Mouse (Mus musculus): ENCODE data around the gene Zfand6. TPM values are rescaled to one million over a fixed set of nuclear protein-coding genes. Genes with fewer than 3 reads are reported as not detected.

Gene Zfand6
- total RNA-seq (2021) = 100 to 1,000 TPM in 1 of 2 experiments, 10 to 100 TPM in 1; 95.5 to 102 TPM
- long read RNA-seq, experiment 1, transcript Zfand6-202 (7 exons, 1,538 nt) = minor isoform, 14 of 121 reads
- long read RNA-seq, experiment 1, transcript Zfand6-208 (7 exons, 2,955 nt) = major isoform, 61 of 121 reads
- long read RNA-seq, experiment 1, partial matches to known transcripts = 3 of 121 reads
- long read RNA-seq, experiment 1, other reads (novel, unspliced or antisense) = 37 of 121 reads
- long read RNA-seq, experiment 2, transcript Zfand6-202 (7 exons, 1,538 nt) = minor isoform, 13 of 126 reads
- long read RNA-seq, experiment 2, transcript Zfand6-208 (7 exons, 2,955 nt) = major isoform, 69 of 126 reads
- long read RNA-seq, experiment 2, partial matches to known transcripts = 3 of 126 reads
- long read RNA-seq, experiment 2, other reads (novel, unspliced or antisense) = 34 of 126 reads

DNA sequence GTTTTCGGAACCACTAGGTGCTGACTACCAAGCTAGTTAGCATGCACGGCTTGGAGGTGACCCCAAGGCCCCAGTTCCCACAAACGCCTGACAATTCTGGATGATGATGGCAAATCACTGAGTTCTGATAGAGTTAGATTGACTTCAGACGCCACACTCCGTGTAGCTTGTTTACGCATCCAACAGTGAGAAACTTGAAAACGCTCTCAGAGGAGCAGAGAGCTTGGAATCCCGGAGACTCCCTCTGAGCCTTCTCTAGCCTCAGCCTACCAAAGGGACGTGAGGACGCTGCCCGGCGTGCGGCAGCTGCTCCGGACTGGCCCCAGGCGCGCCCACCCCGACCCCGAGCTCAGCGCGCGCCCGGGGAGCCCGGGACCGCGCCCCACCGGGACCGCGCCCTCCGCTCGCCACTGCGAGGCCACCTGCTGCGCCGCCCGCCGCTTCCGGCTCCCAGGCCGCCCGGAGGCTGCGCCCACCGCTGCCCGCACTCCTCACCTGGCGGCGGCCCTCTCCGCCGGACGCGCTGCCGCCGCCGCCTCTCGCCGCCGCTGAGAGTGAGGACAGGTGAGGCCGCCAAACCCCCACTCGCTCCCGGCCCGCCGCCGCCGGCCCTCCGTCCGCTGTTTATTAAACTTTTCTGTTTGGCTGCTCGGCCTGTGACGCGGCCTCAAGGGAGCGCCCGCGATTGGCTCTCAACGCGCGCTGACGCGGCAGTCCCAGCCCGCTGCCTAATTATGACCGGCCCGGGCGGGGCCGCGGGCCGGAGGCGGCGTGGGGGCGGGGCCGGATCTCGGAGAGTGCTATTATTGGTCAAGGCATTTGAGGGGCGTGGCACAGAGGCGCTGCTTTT lies at the start of gene Zfand6:
TSS of gene Zfand6 (minus strand) at position 709 of the 850 bp plus-strand sequence.
- peak; percentile 97 to 98 for DNase-seq (ENCODE audit: low spot score in 2 of 2)

DNA sequence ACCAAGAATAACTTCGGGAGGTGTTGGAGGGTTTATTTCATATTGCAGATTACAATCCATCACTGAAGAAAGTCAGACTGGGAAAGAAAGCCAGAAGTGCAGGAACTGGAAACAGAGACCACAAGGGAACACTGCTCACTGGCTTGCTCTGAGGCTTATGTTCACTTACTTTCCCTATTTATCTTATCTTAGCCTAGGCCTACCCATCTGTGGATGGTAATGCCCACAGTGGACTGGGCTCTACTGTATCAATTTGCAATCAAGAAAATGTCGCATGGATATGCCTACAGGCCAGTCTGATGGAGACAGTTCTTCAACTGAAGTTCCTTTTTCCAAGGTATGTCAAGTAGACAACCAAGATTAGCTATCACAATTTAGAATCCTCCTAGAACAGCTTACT lies 47.0 kb upstream of the Zfand6 start:
- no peak for DNase-seq (ENCODE audit: low spot score in 2 of 2)

DNA sequence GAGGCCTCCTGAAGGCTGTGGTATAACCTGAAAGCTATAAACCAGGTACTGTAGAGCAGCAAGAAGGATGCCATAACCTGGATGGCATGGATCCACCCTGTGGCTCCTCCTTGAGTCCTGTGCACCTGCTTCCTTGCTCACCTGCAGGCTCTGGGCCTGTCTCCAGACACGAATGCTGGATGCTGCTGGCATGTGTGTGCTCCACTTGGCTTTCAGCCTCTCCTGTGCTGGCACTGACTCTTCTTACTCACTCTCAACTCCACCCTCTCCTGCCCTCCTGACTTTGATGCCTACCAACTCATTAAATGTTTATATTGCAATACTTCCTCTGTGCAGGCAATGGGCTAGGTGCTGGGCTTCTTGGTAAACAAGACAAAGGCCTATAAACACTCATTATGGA lies 43.3 kb upstream of the Zfand6 start:
- DNase-seq (ENCODE audit: low spot score in 2 of 2) = no peak

DNA sequence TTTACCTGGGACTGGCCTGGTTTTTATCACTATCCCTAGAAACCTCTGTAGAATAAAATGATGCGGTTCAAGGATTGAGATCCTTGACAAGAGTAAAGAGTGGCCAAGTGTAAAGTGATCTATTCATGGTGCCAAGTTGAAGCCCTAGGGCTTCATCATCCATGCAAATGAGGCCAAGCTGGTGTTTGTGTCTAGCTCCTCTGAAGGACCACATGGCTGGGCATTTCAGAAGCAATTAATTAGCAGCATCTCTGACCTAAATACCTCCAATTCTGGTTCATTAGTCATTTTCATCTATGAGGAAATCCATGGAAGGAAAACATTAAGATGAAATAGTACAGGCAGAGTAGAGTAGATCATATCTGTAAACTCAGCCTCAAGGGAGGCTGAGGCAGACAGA lies 42.3 kb upstream of the Zfand6 start:
- DNase-seq (ENCODE audit: low spot score in 2 of 2) = no peak

DNA sequence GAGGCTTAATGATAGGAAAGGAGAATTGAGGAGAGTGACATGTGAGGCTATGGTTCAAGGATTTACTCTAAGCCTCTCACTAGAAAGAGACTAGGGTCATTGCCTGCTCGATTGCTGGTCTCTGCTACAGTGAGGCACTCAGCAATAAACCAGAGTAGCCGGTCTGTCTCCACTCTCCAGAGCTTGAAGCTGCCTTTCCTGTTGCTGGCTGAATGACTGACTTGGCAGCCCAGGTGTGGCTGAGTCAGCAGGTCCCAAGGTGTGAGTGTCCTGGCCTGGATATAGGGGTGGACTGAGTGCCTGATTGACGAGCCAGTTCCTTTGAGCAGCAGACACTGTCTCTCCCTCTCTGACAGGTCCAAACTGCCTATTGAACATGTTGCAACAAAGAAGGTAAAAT lies 41.3 kb upstream of the Zfand6 start:
- DNase-seq (ENCODE audit: low spot score in 2 of 2) = no peak

DNA sequence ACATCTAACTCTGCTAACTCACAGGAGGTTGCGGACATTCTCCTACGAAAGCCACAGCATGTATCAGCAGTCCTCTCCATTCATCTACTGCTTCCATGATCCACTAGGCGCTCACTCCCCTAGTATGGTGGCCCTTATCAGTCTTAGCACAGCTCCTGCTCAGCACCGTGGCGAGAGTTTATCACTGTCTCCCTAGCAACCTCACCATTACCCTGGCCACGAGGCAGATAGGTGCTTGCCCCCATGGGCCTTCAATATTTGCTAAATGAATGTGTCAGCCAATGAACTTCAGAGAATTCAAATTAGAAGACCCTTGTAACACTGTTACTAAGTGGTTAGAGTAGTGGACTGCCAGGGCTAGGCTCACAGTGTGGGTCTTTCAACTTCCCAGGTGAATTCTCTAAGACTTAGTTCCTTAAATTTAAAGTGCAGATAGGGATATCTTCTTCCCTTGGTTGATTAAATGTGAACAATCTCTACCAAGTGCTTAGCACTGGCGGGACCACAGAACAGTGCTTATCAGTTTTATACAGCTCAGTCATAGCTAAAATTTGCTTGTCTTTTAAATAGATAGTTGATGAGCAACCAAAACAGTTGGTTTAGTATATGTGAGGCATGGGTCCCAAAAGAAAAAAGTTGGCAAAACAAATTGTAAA lies 33.2 kb upstream of the Zfand6 start:
- no peak for DNase-seq (ENCODE audit: low spot score in 2 of 2)

DNA sequence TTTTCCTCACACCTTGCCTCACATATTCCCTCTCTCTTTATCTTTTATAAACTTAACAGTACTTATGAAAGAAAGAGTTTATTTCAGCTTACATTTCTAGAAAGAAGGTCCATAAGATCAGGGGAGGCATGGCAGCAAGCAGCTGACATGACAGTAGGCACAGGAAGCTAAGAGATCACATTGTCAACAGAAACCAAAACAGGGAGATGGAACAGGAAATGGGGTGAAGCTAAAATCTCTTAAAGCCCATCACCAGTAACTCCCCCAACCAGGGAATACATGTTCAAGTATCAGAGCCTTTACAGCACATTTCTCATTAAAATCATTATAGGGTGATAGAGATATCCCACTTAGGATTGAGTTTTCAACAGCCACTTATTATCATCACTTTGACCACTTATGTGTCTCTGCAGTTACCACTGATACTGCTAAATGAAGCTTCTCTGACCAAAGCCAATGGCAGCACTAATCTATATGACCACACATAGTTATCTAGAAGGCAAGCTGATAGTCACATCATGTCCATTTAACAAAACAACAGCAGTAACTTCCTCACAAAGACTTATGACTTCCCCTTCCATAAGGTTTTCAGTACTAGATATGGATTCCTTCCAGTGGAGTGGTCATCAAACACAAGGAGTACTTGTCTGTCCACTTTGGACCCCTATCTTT lies 20.7 kb upstream of the Zfand6 start:
- no peak for DNase-seq (ENCODE audit: low spot score in 2 of 2)

DNA sequence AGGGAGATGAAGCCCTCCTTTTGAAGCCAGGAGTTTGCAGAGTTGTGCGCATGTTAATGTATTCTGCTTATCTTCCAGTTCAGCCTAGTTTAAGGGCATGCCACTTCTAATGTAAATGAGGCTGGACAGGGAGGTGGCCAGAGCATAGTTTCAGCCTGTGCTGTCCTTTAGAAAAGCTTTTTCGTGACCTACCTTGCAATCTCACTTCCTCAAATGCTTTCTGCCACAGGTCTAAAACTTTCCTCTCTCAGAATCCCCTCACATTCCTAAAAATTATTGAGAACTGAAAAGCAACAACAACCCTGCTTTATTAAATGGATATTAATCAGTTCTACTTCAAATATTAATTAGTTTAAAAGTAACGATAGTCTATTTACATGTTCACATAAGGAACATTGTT lies 17.1 kb upstream of the Zfand6 start:
- DNase-seq (ENCODE audit: low spot score in 2 of 2) = no peak

DNA sequence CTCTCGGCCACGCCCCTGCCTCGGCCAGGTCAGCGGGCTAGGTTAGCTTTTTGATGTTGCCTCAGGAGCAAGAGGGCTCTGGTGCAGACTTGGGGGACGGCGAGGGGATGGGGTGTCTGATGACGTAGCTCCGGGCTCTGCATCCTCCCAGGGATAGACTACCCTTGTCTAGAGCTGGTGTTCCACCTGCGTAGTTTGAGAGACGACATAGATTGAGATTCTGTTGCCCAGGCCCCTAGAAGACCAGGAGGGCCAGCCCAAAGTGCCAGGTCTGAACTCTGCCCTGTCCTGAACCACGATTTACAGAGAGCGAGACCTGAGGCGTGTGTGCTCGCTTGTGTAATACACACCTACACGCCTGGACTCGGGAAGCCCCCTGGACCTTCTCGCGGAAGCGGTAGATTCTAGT lies 346 bp upstream of the Zfand6 start:
- no peak for DNase-seq (ENCODE audit: low spot score in 2 of 2)

DNA sequence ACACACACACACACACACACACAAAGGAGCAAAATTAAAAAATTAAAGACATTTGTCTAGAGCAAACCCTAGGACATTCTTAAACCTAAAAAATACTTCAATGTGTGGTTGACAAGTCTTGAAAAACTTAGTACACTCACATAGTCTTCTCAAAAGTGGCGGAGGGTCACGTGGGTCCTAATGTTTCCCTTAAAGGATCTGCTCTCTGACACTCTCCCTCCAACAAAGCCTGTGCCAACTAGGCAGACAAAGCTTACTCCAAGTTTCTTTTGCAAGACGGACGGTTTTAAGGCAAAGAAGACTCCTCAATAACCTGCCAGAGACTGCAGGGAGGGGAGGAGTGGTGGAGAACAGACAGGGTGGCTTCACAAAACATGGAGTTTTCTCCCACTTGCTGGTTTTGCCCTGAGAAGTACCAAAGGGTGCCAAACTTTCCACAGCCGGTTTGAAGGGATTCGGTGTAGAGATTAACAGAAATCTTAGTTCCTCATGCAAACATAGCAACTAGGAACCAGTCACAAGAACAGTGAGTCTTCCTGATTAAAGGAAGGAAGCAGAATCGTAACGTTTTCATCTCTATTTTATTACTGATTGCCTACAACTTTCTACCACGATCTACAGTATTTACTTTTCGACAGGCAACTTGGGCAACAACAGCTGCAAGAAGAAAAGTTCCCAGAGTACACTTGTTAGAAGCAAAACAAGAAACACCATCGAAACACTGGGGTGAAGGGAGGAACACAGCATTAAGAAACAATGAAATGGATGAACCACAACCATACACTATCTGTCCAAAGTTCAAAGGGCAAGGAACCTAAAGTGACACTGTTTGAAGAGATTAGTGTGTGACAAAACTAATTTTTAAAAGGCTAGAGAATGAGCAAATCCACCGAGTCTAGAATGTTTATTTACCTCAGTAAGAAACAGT lies 1.8 kb downstream of the Zfand6 start:
- peak in 1 of 2 experiments; percentile 8 for DNase-seq (ENCODE audit: low spot score in 2 of 2)

DNA sequence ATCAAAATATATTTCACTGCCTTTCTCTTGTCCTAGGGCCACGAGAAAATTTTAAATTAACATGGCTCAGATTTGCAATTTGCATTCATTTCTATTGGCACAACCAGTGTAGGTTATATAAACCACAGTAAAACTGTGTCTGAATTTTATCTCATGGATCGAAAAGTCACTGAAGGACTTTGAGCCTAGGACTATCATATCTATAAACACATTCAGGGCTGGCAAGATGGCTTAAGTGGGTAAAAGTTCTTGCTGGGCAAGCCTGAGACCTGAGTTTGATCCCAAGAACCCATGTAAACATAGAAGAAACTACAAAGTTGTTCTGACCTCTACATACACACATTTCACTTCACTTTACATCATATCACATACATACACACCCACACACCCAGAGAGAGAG lies 3.4 kb downstream of the Zfand6 start:
- DNase-seq (ENCODE audit: low spot score in 2 of 2) = no peak

DNA sequence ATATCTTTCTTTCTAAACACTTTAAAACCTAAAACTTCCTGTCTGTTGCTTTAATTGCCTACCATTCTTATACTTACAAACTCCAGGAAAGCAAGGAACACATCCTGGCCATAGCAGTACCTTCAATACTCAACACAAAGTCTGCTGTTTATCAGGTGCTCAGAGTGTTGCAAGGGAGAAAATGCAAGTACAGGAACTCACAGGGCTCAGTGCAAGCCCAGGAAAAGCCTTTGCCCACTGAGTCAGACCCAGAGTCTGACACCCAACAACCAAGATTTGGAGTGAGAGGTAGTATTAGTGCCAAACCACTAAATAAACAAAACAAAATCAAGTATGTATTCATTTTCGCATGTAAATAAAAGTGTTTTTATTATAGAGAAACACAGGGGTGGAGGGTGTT lies 5.1 kb downstream of the Zfand6 start:
- DNase-seq (ENCODE audit: low spot score in 2 of 2) = no peak

DNA sequence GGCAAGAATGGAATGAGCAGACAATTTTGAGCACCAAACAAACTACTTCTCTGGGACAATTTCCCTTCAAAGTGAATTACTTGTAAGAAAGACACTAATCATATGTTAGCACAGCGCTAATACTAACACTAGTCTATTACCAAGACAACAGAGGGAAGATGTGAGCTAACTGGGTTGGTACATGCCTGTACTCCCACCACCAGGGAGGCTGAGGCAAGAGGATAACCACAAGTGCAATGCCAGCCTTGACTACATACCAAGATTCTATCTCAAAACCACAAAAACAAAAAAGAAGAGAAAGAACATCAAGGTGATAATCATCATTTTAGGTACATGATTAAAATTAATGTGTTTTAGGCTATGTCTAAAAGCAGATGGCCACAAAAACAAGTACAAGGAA lies 8.2 kb downstream of the Zfand6 start:
- no peak for DNase-seq (ENCODE audit: low spot score in 2 of 2)

DNA sequence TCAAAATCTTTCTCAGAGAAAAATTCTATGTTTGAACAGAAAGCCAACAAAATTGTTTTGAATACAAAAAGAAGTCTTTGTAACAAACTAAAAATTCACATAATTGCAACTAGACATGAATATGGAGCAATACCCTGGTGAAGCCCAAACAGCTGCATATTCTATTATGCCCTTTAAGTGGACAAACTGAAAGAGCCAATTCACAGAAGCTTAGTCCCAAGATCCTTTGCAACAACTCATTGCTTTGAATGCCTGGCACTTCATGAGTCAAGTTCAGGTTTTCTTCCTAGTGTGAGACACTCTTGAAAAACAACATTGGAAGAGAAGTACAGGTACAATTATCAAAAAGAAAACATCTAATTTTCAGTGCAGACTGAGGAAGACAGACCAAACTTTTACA lies 8.8 kb downstream of the Zfand6 start:
- no peak for DNase-seq (ENCODE audit: low spot score in 2 of 2)

DNA sequence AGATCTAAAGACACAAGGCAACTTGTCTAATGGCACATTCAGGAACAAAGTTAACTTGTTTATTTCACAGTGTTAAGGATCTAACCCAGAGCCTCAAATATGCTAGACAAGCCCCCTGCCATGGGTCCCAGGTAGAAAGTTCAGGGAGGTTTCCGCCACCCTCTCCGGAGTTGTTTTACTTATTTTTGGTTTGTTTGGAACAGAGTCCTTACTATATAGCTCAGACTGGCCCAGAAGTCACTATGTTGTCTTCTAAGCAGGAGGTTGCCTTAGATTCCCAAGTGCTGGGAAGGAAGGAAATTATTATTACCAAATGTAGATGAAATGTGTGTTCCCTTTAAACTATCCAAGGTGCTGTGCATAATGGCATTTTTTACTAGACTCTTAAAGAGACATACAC lies 9.7 kb downstream of the Zfand6 start:
- no peak for DNase-seq (ENCODE audit: low spot score in 2 of 2)

DNA sequence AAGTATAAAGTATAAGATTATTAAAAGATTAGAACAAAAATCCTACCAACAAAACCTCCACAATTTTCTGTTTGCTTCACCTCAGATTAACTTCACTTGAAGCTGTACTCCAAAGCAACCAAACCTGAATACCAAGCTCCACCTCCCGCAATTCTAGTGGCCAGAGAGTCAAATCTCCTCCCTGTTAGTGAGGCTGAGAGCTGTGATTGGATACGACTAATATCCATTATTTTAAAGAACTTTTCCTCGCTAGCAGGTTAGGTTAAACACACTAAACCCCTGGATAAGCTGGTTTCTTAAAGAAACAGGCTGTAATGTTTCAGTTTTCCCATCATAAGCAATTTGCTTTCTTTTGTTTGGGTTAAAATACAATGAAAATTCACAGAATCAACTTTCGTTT lies 10.5 kb downstream of the Zfand6 start:
- peak in 1 of 2 experiments; percentile 49 for DNase-seq (ENCODE audit: low spot score in 2 of 2)

DNA sequence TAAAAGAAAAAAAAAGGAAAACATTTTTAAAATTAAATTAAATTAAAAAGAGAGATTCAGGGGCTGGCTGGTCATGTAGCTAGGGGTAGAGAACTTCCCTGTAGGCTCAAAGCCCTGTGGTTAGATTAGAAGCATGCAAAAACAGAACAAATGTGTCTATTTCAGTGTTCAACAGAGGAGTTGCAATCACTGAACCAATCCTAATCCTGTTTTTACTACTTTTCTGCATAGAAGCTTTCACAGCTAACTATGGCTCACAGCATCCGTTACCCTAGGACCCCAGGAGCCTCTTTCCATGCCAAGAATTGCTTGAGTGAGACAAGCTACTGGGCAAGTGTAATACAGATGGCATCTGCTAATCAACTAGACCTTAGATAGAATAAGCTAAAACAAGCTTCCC lies 16.7 kb downstream of the Zfand6 start:
- DNase-seq (ENCODE audit: low spot score in 2 of 2) = no peak

DNA sequence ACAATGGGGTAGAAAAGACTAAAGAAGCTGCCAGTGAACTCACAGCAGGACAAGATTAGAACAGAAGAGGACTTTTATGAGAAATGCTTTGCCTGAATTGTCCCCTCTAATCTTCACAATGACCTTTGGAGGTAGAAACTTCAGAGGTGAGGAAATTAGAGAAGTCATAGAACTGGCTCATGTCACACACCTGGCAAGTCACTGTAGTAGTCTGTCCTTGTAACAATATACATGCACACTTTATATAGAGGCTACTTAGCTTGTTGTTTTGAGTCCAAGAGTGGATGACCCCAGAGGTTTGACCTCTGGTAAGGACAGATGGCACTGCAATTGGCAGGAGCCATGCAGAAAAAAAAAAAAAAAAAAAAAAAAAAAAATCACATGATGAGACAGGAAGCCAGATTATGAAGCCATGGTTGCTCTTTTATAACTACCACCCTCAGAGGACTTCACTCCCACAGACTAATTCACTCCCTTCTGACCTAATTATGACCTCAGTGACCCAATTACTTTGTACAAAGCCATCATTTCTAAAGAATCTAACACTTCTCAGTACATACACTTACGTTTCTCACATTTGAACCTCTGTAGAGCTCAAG lies 20.1 kb downstream of the Zfand6 start:
- DNase-seq (ENCODE audit: low spot score in 2 of 2) = no peak

DNA sequence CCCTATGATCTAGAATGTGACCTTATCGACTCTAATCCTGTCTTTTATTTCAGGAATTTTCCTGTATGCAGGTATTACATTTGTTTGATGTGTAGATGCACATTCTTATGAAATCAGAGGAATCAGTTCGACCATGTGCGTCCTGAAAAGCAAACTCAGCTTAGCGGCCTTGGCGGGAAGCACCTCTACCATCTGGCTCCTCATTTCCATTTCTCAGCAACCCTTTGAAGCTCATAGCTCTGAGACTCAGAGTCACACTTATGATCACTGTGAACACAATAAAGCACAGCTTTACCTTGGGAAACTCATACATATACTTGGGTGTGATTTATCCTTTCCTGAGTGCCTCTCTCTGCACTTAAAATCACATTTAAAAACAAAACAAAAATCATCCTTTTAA lies 21.8 kb downstream of the Zfand6 start:
- no peak for DNase-seq (ENCODE audit: low spot score in 2 of 2)

DNA sequence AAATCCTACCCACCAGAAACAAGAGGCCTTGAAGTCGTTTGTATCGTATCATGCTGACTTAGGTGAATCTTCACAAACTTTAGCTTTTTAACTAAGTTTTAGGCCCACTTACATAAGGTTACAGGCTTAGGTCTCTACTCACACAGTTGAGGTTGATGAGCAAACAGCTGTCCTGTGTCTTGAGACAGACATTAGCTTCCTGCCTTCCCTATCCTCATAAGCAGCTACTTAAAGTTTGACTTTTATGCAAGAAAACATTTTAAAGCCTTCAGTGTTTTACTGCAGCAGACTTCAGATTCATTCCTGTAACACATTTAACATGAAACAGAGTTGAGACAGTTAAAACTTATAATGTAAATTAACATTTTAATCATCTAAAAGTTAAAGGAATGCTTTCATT lies 37.0 kb downstream of the Zfand6 start:
- DNase-seq (ENCODE audit: low spot score in 2 of 2) = no peak
